Mouse (Mus musculus) midbrain, embryonic 14.5 days (tissue): Measurements from ENCODE around the gene Socs3. TPM values are rescaled to one million over a fixed set of nuclear protein-coding genes. Genes with fewer than 3 reads are reported as not detected.

Experiments
- ATAC-seq: fragments of 200-750 bp; cut with Nextera tagmentation; 2 replicates; pipeline ENCODE4 v1.8.0; 2017; ENCODE audit warnings: moderate number of reproducible peaks, moderate library complexity; ENCODE audit not compliant: low FRiP score, low TSS enrichment
- DNase-seq: peaks from one replicate; pipeline ENCODE4 v3.0.0-alpha.2; 2015
- H3K27ac ChIP-seq: fragments of 300-500 bp; sonication (generic); replicated peaks from 2 replicates; pipeline ENCODE4 v1.5.1; 2014; ENCODE audit warnings: mild to moderate bottlenecking, low read depth, low read length, moderate library complexity
- H3K27me3 ChIP-seq: fragments of 300-500 bp; sonication (generic); 2 replicates; pipeline ENCODE4 v1.6.1; 2014; ENCODE audit warnings: low read length, control low read depth, mixed read lengths; ENCODE audit not compliant: control insufficient read depth, insufficient read depth
- H3K36me3 ChIP-seq: fragments of 300-500 bp; sonication (generic); 2 replicates; pipeline ENCODE4 v1.6.1; 2014; ENCODE audit warnings: low read length, control low read depth; ENCODE audit not compliant: control insufficient read depth, insufficient read depth
- H3K4me1 ChIP-seq: fragments of 300-500 bp; sonication (generic); 2 replicates; pipeline ENCODE4 v1.6.1; 2014; ENCODE audit warnings: mild to moderate bottlenecking, antibody characterized with exemption, low read length, control low read depth; ENCODE audit not compliant: control insufficient read depth, insufficient read depth
- H3K4me2 ChIP-seq: fragments of 300-500 bp; sonication (generic); 2 replicates; pipeline ENCODE4 v1.6.1; 2014; ENCODE audit warnings: mild to moderate bottlenecking, low read length, moderate library complexity
- H3K4me3 ChIP-seq: fragments of 300-500 bp; sonication (generic); replicated peaks from 2 replicates; pipeline ENCODE4 v1.5.1; 2014; ENCODE audit warnings: low read depth, low read length
- H3K9ac ChIP-seq: fragments of 300-500 bp; sonication (generic); replicated peaks from 2 replicates; pipeline ENCODE4 v1.6.1; 2014; ENCODE audit warnings: mild to moderate bottlenecking, low read length, moderate library complexity
- H3K9me3 ChIP-seq: fragments of 300-500 bp; sonication (generic); 2 replicates; pipeline ENCODE4 v1.6.1; 2016; ENCODE audit warnings: low read length, control low read depth, mixed read lengths; ENCODE audit not compliant: control insufficient read depth
- WGBS: fragments of 180-500 bp; shearing (Covaris S2); extraction: QIAGEN DNeasy Blood & Tissue Kit; methylation state at CpG from one replicate; pipeline ENCODE4 v1.1.7; 2014; 5-methylcytosine and 5-hydroxymethylcytosine counted together
- polyA plus RNA-seq: library from polyadenylated mRNA; unstranded; fragments of >200 nt; fragmentation: Nextera tagmentation; extraction: Ambion mirVana; gene quantifications from 2 replicates; pipeline ENCODE4 v1.2.1, GENCODE M21; 2014

Socs3 gene
- polyA plus RNA-seq, 1 experiment from 2014 or later: 4.3 TPM

DNA sequence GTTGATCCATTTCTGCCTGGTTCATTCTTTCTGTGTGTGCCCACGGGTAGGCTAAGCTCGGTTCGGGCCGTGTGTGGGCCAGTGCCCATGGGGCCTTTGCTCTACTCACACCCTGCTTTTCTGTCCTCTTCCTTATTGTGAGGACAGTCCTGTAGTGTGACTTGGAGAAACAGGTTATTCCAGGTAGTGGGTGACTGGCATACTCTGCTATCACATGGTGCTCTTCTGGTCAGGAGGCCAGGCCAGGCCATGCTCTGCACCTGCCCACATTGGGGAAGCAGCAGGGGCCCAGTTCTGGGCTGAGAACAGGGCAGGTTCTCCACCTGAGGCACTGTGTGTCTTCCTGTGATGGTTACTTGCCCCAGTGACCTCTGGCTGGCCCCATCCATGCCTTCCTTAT, 28.5 kb upstream of the Socs3 start:
- WGBS: 93% methylated on average over 4 of the region's 4 CpGs
- DNase-seq (no peak), ATAC-seq (no peak)
- Histone ChIP-seq H3K9ac (no peak overlapping the region), H3K9me3 (no peaks in the 10 kb centered on the region), H3K4me1 (no peaks in the 10 kb centered on the region), H3K4me3 (no peak overlapping the region), H3K27ac (no peak overlapping the region), H3K36me3 (peaks cover 44% of the 10 kb centered on the region), H3K27me3 (no peaks in the 10 kb centered on the region), H3K4me2 (no peak overlapping the region)

GRCm38 (mm10) chr11:117997085-117997484, 27.2 kb upstream of the Socs3 start:
- 88% methylated on average over 2 of the region's 2 CpGs for WGBS
- no peaks in the 10 kb centered on the region for H3K4me1 ChIP-seq
- DNase-seq (no peak), ATAC-seq (no peak)
- no peaks in the 10 kb centered on the region for H3K9me3 ChIP-seq
- H3K4me2 ChIP-seq: no peak overlapping the region
- no peak overlapping the region for H3K4me3 ChIP-seq
- peaks cover 32% of the 10 kb centered on the region for H3K36me3 ChIP-seq
- H3K9ac ChIP-seq: no peak overlapping the region
- H3K27me3 ChIP-seq: no peaks in the 10 kb centered on the region
- H3K27ac ChIP-seq: no peak overlapping the region

DNA sequence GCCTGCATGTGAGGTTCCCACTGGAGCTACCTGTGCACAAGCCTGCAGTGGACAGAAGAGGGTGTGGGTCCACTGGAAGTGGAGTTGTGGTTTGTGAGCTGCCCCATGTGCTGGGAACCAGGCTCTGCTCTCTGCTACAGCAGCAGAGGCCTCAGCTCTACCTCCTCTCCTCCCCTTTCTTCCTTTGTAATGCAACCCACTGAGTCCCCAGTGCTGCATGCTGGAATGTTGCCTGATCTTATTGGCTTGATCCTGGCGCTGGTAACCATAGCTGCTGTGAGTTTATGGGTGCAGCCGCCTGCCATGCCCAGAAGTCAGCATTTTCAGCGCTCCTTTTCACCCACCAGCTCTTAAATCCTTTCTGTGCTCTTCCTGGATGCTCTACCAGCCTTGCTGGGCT, 26.2 kb upstream of the Socs3 start:
- Histone ChIP-seq H3K4me3 (no peak overlapping the region), H3K9me3 (no peaks in the 10 kb centered on the region), H3K9ac (no peak overlapping the region), H3K27me3 (no peaks in the 10 kb centered on the region), H3K4me2 (no peak overlapping the region), H3K27ac (no peak overlapping the region), H3K4me1 (no peaks in the 10 kb centered on the region; the same call in 1 of the 2 replicates), H3K36me3 (peaks cover 22% of the 10 kb centered on the region)
- ATAC-seq: no peak
- WGBS: 13% methylated on average over 3 of the region's 3 CpGs
- DNase-seq: no peak

DNA sequence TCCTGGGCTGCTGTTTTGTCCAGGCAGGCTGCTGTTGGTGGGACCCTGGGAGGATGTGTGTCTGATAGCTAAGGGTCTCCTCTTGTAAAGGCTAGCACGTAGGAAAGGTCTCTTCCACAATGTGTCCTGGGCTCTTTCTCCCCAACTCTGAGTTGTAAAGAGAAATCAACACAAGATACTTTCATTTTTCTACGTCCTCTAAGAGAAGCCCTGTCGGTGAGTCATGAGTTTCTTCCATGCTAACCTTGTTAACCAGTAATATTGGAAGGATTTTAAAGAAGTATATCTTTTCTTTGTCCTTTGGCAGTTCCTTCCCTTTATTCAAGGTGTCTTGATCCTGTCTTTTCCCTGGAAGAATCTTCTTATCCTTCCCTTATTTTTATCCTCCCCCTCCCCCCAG, 25.8 kb upstream of the Socs3 start:
- no peaks in the 10 kb centered on the region; the same call in 1 of the 2 replicates for H3K4me1 ChIP-seq
- no peak overlapping the region for H3K9ac ChIP-seq
- ATAC-seq (no peak), DNase-seq (no peak)
- no peaks in the 10 kb centered on the region for H3K27me3 ChIP-seq
- H3K27ac ChIP-seq: no peak overlapping the region
- H3K9me3 ChIP-seq: no peaks in the 10 kb centered on the region
- H3K4me3 ChIP-seq: no peak overlapping the region
- 56% methylated on average over 3 of the region's 3 CpGs for WGBS
- H3K4me2 ChIP-seq: no peak overlapping the region
- 0 out of 2 replicates have a peak, but pooled peaks cover 18% of the 10 kb centered on the region for H3K36me3 ChIP-seq

- Histone ChIP-seq H3K9me3 (no peaks in the 10 kb centered on the region), H3K9ac (no peak overlapping the region), H3K27me3 (no peaks in the 10 kb centered on the region), H3K4me3 (no peak overlapping the region), H3K36me3 (0 out of 2 replicates have a peak, but pooled peaks cover 14% of the 10 kb centered on the region), H3K4me2 (no peak overlapping the region), H3K27ac (no peak overlapping the region), H3K4me1 (no peaks in the 10 kb centered on the region; the same call in 1 of the 2 replicates)
- no peak for ATAC-seq
- DNase-seq: no peak
- WGBS: 45% methylated on average over 2 of the region's 2 CpGs
These were observed 25.4 kb upstream of the Socs3 start for GRCm38 (mm10) chr11:117995255-117995654.

GRCm38 (mm10) chr11:117994250-117995057, 24.6 kb upstream of the Socs3 start:
- Histone ChIP-seq H3K27me3 (no peaks in the 10 kb centered on the region), H3K27ac (no peak overlapping the region), H3K9ac (no peak overlapping the region), H3K4me1 (no peaks in the 10 kb centered on the region; the same call in 1 of the 2 replicates), H3K4me2 (no peak overlapping the region), H3K36me3 (0 out of 2 replicates have a peak, but pooled peaks cover 7% of the 10 kb centered on the region), H3K9me3 (no peaks in the 10 kb centered on the region), H3K4me3 (no peak overlapping the region)
- WGBS: 79% methylated on average over 9 of the region's 9 CpGs
- no peak for ATAC-seq
- DNase-seq: no peak

DNA sequence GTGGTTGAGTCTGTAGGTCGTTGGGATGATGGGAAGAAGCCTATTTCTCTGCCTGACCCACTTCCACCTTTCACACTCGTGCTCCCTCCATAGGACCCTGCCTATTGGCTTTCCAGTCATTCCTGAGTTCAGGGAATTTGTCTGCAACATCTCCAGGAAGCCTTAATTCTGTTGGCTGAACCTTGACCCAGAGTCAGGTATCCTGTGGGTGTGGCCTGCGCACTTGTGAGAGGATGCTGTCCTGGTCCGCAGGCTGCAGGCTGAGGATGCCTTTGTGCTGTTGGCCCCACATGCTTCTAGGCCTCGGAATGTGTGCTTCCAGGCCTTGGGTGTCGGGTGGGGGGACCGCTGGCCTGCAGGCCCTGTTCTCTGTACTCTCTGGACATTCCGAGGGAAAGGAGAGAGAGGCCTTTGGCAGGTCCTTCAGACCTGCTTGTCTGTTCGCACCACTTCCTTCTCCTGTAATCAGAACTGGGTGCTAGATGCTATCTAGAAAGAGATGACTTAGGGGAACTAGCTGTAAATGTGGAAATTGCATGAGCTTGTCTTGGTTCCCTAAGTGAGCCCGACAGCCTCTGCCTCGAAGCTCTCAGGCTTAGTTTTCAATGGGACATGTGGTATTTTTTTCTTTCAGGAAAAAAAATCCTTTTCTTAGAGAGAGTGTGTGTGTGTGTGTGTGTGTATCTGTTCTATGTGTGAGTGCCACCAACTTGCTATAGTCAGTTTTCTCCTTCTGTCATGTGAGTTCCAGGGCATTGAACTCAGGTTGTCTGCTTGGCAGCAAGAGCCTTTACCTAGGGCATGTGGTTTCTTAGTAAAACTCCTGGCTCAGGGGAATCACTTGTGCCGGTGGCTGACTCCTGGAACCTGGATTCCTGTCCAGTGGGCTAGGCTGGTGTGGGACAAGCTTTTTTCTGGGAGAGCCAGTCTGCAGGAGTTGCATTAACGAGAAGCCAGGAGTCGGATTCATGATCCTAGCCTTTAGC, 23.6 kb upstream of the Socs3 start:
- no peak overlapping the region for H3K27ac ChIP-seq
- no peak overlapping the region for H3K4me2 ChIP-seq
- H3K4me3 ChIP-seq: no peak overlapping the region
- no peaks in the 10 kb centered on the region for H3K9me3 ChIP-seq
- no peak overlapping the region for H3K9ac ChIP-seq
- H3K27me3 ChIP-seq: no peaks in the 10 kb centered on the region
- DNase-seq: no peak
- no peak for ATAC-seq
- H3K36me3 ChIP-seq: 0 out of 2 replicates have a peak, but pooled peaks cover 3% of the 10 kb centered on the region
- 83% methylated on average over 14 of the region's 14 CpGs for WGBS
- H3K4me1 ChIP-seq: peaks cover under 1% of the 10 kb centered on the region

GRCm38 (mm10) chr11:117991502-117992470, 21.9 kb upstream of the Socs3 start:
- H3K36me3 ChIP-seq: no peaks in the 10 kb centered on the region
- no peak overlapping the region for H3K4me3 ChIP-seq
- no peaks in the 10 kb centered on the region for H3K9me3 ChIP-seq
- ATAC-seq (no peak), DNase-seq (no peak)
- peaks cover 13% of the 10 kb centered on the region for H3K4me1 ChIP-seq
- H3K27ac ChIP-seq: no peak overlapping the region
- WGBS: 48% methylated on average over 9 of the region's 9 CpGs
- H3K4me2 ChIP-seq: no peak overlapping the region
- no peak overlapping the region for H3K9ac ChIP-seq
- H3K27me3 ChIP-seq: no peaks in the 10 kb centered on the region
